Mouse (Mus musculus) liver, postnatal 0 days (tissue): ENCODE measurements around the gene Ereg. TPM values are rescaled to one million over a fixed set of nuclear protein-coding genes. Genes with fewer than 3 reads are reported as not detected.

ENCODE experiments used
- ATAC-seq: fragments of 200-750 bp; cut with Nextera tagmentation; 2 replicates; pipeline ENCODE4 v1.8.0; 2017; ENCODE audit warnings: mild to moderate bottlenecking, moderate library complexity
- DNase-seq: peaks from one replicate; pipeline ENCODE4 v3.0.0-alpha.2; 2016
- H3K27ac ChIP-seq: fragments of 300-500 bp; sonication (generic); 2 replicates; pipeline ENCODE4 v1.5.1; 2014; ENCODE audit warnings: antibody characterized with exemption, moderate library complexity, mild to moderate bottlenecking, low read depth
- H3K27me3 ChIP-seq: fragments of 300-500 bp; sonication (generic); 2 replicates; pipeline ENCODE4 v1.6.1; 2014; ENCODE audit warnings: low read length, control low read depth, mixed read lengths; ENCODE audit not compliant: insufficient read depth
- H3K36me3 ChIP-seq: fragments of 300-500 bp; sonication (generic); replicated peaks from 2 replicates; pipeline ENCODE4 v1.6.1; 2014; ENCODE audit warnings: mild to moderate bottlenecking, control low read depth, low read length, moderate library complexity, mixed read lengths; ENCODE audit not compliant: insufficient read depth
- H3K4me1 ChIP-seq: fragments of 300-500 bp; sonication (generic); 2 replicates; pipeline ENCODE4 v1.6.1; 2014; ENCODE audit warnings: antibody characterized with exemption, mild to moderate bottlenecking, control low read depth; ENCODE audit not compliant: insufficient read depth
- H3K4me2 ChIP-seq: fragments of 300-500 bp; sonication (generic); 2 replicates; pipeline ENCODE4 v1.6.1; 2014; ENCODE audit warnings: low read depth, mild to moderate bottlenecking, low read length, moderate library complexity, mixed read lengths
- H3K4me3 ChIP-seq: fragments of 300-500 bp; sonication (generic); 2 replicates; pipeline ENCODE4 v1.5.1; 2014; ENCODE audit warnings: low read depth, low read length
- H3K9ac ChIP-seq: fragments of 300-500 bp; sonication (generic); replicated peaks from 2 replicates; pipeline ENCODE4 v1.6.1; 2014; ENCODE audit warnings: mild to moderate bottlenecking, moderate library complexity
- H3K9me3 ChIP-seq: fragments of 300-500 bp; sonication (generic); 2 replicates; pipeline ENCODE4 v1.6.1; 2016; ENCODE audit warnings: mild to moderate bottlenecking, control low read depth, low read length, mixed read lengths
- CTCF ChIP-seq: sonication (generic); IDR thresholded peaks from 2 replicates; pipeline ENCODE4 v1.5.1; 2016; ENCODE audit warnings: antibody characterized with exemption, low read depth
- EP300 ChIP-seq: IDR thresholded peaks from 2 replicates; pipeline ENCODE4 v1.6.1; 2016; ENCODE audit warnings: antibody characterized with exemption, low read depth, mild to moderate bottlenecking
- WGBS: fragments of 180-500 bp; shearing (Covaris S2); extraction: QIAGEN DNeasy Blood & Tissue Kit; methylation state at CpG from one replicate; pipeline ENCODE4 v1.1.7; 2014; ENCODE audit not compliant: insufficient replicate concordance; 5-methylcytosine and 5-hydroxymethylcytosine counted together
- polyA plus RNA-seq: library from polyadenylated mRNA; unstranded; fragments of >200 nt; fragmentation: Nextera tagmentation; extraction: Ambion mirVana; gene quantifications from 2 replicates; pipeline ENCODE4 v1.2.1, GENCODE M21; 2015

Gene Ereg
- polyA plus RNA-seq, 1 experiment from 2014 or later, result 0.04 TPM

- Histone ChIP-seq H3K4me3 (0 out of 2 replicates have a peak overlapping the region, but pooled peaks have one; percentile 19), H3K4me2 (peak overlapping the region; percentile 32; the same call in 1 of the 2 replicates), H3K9ac (no peak overlapping the region), H3K36me3 (no peaks in the 10 kb centered on the region), H3K27ac (no peak overlapping the region), H3K4me1 (no peaks in the 10 kb centered on the region), H3K9me3 (no peaks in the 10 kb centered on the region), H3K27me3 (peaks cover 11% of the 10 kb centered on the region)
- WGBS, result 32% methylated on average over 8 of the region's 8 CpGs
- ATAC-seq, result no peak
- TF ChIP-seq CTCF (no peak), EP300 (no peak)
- no peak for DNase-seq
These were observed 396 bp upstream of the Ereg start for GRCm38 (mm10) chr5:91074026-91074425.

- peaks cover 11% of the 10 kb centered on the region for H3K27me3 ChIP-seq
- H3K27ac ChIP-seq, result no peak overlapping the region
- no peaks in the 10 kb centered on the region for H3K36me3 ChIP-seq
- H3K9me3 ChIP-seq, result no peaks in the 10 kb centered on the region
- TF ChIP-seq EP300 (no peak), CTCF (no peak)
- H3K4me1 ChIP-seq, result no peaks in the 10 kb centered on the region
- H3K4me3 ChIP-seq, result no peak overlapping the region
- H3K4me2 ChIP-seq, result no peak overlapping the region
- DNase-seq (no peak), ATAC-seq (no peak)
- H3K9ac ChIP-seq, result no peak overlapping the region
- WGBS, result 63% methylated on average over 1 of the region's 1 CpGs
These were observed 599 bp downstream of the Ereg start for GRCm38 (mm10) chr5:91075021-91075420.

- no peak overlapping the region for H3K4me2 ChIP-seq
- ATAC-seq, result no peak
- H3K9me3 ChIP-seq, result no peaks in the 10 kb centered on the region
- DNase-seq, result no peak
- no peaks in the 10 kb centered on the region for H3K4me1 ChIP-seq
- H3K36me3 ChIP-seq, result no peaks in the 10 kb centered on the region
- 46% methylated on average over 5 of the region's 5 CpGs for WGBS
- no peak overlapping the region for H3K9ac ChIP-seq
- H3K27ac ChIP-seq, result no peak overlapping the region
- no peak for TF ChIP-seq CTCF
- TF ChIP-seq EP300, result no peak
- no peak overlapping the region for H3K4me3 ChIP-seq
- no peaks in the 10 kb centered on the region for H3K27me3 ChIP-seq
These were observed 8.6 kb downstream of the Ereg start for GRCm38 (mm10) chr5:91083016-91083415.

- Histone ChIP-seq H3K27me3 (no peaks in the 10 kb centered on the region), H3K4me2 (no peak overlapping the region), H3K27ac (no peak overlapping the region), H3K4me3 (no peak overlapping the region), H3K9ac (no peak overlapping the region), H3K9me3 (no peaks in the 10 kb centered on the region), H3K36me3 (no peaks in the 10 kb centered on the region), H3K4me1 (no peaks in the 10 kb centered on the region)
- 57% methylated on average over 5 of the region's 5 CpGs for WGBS
- TF ChIP-seq CTCF (no peak), EP300 (no peak)
- no peak for DNase-seq
- no peak for ATAC-seq
These were observed 10.9 kb downstream of the Ereg start for GRCm38 (mm10) chr5:91085291-91085690.

GRCm38 (mm10) chr5:91090301-91090700 lies 15.9 kb downstream of the Ereg start:
- TF ChIP-seq CTCF (no peak), EP300 (no peak)
- H3K4me1 ChIP-seq, result no peaks in the 10 kb centered on the region
- 67% methylated on average over 3 of the region's 3 CpGs for WGBS

GRCm38 (mm10) chr5:91097911-91098614 lies 23.6 kb downstream of the Ereg start:
- TF ChIP-seq EP300, result no peak
- no peak for TF ChIP-seq CTCF

More at GRCm38 (mm10) chr5:91090301-91090700, 15.9 kb downstream of the Ereg start:
- H3K27me3 ChIP-seq, result no peaks in the 10 kb centered on the region
- no peaks in the 10 kb centered on the region for H3K36me3 ChIP-seq
- no peak for ATAC-seq
- no peak overlapping the region for H3K27ac ChIP-seq
- no peaks in the 10 kb centered on the region for H3K9me3 ChIP-seq
- H3K9ac ChIP-seq, result no peak overlapping the region
- H3K4me2 ChIP-seq, result no peak overlapping the region
- DNase-seq, result no peak
- H3K4me3 ChIP-seq, result no peak overlapping the region

More at GRCm38 (mm10) chr5:91097911-91098614, 23.6 kb downstream of the Ereg start:
- DNase-seq (no peak), ATAC-seq (no peak)
- H3K4me1 ChIP-seq, result no peaks in the 10 kb centered on the region
- H3K27me3 ChIP-seq, result no peaks in the 10 kb centered on the region
- H3K36me3 ChIP-seq, result no peaks in the 10 kb centered on the region
- H3K27ac ChIP-seq, result no peak overlapping the region
- WGBS, result 76% methylated on average over 10 of the region's 10 CpGs
- H3K9ac ChIP-seq, result no peak overlapping the region
- H3K4me2 ChIP-seq, result no peak overlapping the region
- no peak overlapping the region for H3K4me3 ChIP-seq
- no peaks in the 10 kb centered on the region for H3K9me3 ChIP-seq
